Mouse (Mus musculus) yolk sac, embryonic 10.5 days (tissue): ENCODE results near the gene Zfp932.
"Not testable (repeated sequence)": the region's sequence is repeated elsewhere in the genome, so short reads cannot be mapped to it uniquely, and the experiment has no call there.

Experiments used
- DNase-seq: peaks from one replicate; pipeline ENCODE4 v3.0.0-alpha.2; 2017; ENCODE audit warnings: low spot score

Zfp932 gene

DNA sequence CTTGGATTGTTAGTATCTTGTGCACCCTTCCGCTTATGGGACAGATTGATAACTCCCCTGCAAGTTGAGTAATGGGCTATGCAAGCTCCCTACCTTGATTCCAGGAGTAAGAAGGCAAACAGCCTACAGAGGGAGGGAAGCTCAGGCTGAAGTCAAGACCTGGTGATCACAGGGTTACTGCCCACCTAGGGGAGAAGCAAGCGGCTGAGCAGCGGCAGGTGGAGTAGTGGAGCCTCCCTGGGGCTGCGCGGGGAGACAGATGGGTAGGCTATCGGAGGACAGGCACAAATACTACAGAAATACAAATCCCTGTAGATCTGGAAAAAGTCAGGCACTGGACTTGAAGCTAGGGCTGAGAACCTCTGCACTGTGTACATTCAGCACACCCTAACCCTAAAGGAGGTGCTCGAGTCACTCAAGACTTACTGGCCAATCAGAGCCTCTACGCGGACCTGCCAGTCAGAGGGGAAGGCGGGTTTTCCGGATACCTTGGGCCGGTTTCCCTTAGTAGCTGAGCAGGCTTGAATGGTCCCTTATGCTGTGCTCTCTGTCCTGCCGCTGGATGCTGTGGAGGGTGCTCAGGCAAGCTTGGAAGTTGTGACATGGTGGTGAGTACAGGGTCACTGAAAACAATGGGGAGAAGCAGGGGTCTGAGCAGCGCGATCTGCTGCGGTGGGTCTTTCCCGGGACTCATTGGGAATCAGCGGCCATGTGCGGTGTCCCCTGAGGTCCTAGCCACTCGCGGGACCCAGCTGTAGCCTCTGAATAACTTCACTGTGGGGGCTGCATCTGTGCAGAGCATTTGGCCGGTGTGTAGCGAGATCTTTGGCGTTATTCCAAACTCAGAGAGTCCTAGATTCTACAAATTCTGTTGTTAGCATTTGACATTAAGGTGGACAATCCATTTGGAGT lies at the start of gene Zfp932:
Zfp932 (plus strand) TSS at position 496 of the 912 bp plus-strand sequence.
- DNase-seq, result peak; percentile 85

- DNase-seq, result no peak
These were observed 46.0 kb upstream of the Zfp932 start for GRCm38 (mm10) chr5:109950281-109950680.

DNA sequence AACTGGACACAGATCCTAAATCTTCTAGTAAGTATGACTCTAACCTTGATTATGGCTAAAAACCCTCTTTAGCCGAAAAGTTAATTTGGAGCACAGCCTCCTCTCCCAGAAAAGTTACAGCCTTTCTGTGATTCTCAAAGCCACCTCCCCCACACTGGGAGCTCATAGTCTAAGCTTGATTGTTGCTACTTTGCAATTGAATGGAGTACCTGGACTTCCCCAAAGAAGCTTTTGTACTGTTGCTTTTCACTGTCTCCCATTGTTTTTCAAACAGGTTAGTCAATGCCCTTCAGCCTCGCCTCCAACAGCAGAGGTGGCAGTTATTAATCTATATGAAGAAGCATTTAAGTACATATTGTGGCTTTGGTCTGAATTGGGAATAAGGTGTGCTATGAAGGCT lies 15.6 kb upstream of the Zfp932 start:
- DNase-seq, result not testable (repeated sequence)

DNA sequence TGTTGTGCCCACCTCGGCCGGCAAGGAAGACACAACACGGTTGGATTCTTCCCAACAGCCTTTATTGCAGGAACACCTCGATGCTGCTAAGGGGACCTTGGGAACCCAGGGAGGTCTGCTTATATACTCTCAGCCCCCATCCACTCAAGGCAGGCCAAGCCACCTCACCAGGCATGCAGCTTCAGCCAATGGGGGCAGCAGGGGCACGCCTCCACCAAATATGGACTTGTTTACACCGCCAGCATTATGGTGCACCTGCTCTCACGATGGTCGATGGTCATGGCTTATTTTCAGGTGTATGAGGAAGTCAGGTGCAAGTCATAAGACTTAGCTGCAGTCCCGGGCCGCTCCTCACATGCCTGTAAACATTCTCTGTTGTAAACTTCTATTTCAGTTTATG lies 860 bp upstream of the Zfp932 start:
- DNase-seq, result not testable (repeated sequence)

DNA sequence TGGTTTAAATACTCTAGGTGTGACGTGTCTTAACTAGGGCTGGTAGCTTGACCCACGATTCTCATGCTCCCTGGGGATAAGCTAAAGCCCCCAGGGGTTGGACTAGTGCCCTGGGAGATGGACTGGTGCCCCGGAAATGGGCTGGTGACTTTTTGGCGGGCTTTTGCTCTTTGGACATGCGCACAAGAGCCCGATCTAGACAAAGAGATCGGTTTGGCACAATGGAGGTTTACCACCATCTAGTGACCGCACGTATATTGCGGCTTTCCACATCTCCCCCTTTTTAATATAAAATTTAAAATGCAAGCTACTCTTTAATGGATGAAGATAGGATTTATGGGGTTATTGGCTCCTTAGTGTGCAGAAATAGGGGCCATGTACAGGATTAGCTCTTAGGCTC lies 19.5 kb downstream of the Zfp932 start:
- not testable (repeated sequence) for DNase-seq

- peak; percentile 4 for DNase-seq
These were observed 27.0 kb downstream of the Zfp932 start for GRCm38 (mm10) chr5:110023273-110023672.

DNA sequence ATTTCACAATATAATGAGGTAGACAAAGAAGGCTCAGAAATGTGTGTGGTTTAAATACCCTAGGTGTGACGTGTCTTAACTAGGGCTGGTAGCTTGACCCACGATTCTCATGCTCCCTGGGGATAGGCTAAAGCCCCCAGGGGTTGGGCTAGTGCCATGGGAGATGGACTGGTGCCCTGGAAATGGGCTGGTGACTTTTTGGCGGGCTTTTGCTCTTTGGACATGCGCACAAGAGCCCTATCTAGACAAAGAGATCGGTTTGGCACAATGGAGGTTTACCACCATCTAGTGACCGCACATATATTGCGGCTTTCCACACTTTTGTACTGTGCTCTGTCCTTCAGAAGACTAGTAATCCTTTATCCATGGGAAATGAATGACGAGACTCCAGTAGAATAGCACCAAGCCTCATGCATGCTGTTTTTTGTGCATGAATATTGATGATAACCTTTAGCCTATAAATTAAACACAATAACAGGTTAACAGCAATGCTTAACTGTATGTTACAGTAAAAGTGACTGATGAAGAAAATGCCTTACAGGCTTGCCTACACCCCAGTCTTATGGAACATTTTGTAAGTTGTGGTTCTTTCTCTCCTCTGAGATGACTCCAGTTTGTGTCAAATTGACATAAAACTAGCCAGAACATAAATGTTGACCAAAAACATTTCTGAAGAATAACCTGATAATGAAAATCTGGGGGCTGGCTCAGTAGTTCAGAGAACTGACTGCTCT lies 27.5 kb downstream of the Zfp932 start:
- DNase-seq, result peak; percentile 9

DNA sequence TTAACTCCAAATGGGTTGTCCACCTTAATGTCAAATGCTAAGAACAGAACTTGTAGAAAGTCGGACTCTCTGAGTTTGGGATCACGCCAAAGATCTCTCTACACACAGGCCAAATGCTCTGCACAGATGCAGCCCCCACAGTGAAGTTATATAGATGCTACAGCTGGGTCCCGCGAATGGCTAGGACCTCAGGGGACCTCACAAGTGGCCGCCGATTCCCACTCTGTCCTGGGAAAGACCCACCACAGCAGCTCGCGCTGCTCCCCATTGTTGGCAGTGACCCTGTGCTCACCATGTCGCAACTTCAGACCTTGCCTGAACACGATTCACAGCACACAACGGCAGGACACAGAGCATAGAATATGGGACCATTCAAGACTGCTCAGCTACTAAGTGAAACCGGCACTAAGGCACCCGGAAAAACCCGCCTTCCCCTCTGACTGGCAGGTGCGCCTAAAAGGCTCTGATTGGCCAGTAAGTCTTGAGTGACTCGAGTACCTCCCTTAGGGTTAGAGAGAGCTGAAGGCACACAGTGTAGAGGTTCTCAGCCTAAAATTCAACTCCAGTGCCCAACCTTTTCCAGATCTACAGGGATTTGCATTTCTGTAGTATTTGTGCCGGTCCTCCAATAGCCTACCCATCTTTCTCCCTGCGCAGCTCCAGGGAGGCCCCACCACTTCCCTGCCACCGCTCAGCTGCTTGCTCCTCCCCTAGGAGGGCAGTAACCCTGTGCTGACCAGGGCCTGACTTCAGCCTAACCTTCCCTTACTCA lies 61.5 kb downstream of the Zfp932 start:
- DNase-seq, result peak; percentile 88
